Mouse (Mus musculus) megakaryocyte, adult 5-6 weeks (primary cell): Measurements from ENCODE around the gene Zfp786. TPM values are rescaled to one million over a fixed set of nuclear protein-coding genes. Genes with fewer than 3 reads are reported as not detected.
"Not testable (repeated sequence)": the region's sequence is repeated elsewhere in the genome, so short reads cannot be mapped to it uniquely, and the experiment has no call there.

ENCODE experiments used
- ATAC-seq: 2 replicates; pipeline ENCODE4 v1.8.0; 2016; ENCODE audit warnings: mild to moderate bottlenecking, inconsistent platforms; ENCODE audit not compliant: poor library complexity, severe bottlenecking
- total RNA-seq, 2 experiments: library from RNA; stranded (forward) in 1 of 2; stranded (reverse) in 1 of 2; fragments of 153-499, 151-499 nt in 1 of 2; fragments of 221-1000, 200-1000 nt in 1 of 2; gene quantifications; 2 replicates each; pipeline versions ENCODE4 v1.2.3 to v1.2.4; 2015 to 2017

Zfp786 gene
- 0.05 TPM in 1 of 2 replicates, not detected in the other for total RNA-seq (2015)
- total RNA-seq (2017), result not detected in 2 replicates

DNA sequence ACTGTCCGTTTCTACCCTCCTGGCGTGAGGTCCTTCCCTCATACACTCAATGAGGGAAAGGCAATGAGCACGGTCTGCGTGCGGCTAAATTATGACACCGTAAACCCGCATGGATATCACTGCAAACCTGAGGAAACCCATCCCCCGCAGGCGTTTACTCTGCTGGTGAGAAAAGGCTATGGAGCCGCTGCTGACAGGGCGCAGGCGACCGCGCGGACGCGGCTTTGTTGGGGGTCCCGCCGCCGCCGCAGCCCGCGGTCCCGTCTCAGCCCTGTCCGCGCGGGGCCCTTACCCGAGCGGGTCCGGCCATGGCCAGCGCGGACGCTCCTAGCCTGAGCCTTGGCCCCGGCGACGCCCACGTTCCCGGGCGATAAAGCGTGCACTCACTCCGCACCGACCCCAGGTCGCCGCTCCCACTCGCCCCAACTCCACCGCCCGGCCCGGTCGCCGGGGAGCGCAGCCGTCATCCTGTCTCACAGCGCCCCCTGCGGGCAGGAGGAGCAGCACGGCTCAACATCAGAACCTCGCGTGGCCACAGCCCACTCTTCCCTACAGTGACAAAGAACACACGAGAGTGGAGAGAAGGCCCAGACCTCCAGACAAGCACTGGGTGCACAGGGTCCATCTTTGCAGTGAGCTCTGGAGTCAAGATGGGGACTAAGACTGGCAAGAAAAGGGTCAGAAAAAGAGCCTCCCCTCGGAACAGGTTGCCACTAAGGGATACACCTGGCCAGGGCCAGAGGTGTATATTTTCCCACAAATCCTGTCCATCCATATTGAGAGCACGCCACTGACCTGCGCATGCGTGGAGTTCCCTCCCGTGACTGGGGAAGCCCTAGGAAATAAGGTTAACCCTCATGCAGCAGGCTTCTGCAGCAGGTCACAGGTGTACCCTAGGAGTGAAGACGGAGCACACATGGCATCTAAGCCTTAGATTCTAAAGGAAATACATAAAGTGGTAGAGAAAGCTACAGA is at the start of gene Zfp786:
Gene Zfp786 (minus strand): TSS at position 764 of the 975 bp plus-strand sequence.
- ATAC-seq, result peak; percentile 97

GRCm38 (mm10) chr6:47880166-47880565 is 49.5 kb upstream of the Zfp786 start:
- ATAC-seq, result no peak

DNA sequence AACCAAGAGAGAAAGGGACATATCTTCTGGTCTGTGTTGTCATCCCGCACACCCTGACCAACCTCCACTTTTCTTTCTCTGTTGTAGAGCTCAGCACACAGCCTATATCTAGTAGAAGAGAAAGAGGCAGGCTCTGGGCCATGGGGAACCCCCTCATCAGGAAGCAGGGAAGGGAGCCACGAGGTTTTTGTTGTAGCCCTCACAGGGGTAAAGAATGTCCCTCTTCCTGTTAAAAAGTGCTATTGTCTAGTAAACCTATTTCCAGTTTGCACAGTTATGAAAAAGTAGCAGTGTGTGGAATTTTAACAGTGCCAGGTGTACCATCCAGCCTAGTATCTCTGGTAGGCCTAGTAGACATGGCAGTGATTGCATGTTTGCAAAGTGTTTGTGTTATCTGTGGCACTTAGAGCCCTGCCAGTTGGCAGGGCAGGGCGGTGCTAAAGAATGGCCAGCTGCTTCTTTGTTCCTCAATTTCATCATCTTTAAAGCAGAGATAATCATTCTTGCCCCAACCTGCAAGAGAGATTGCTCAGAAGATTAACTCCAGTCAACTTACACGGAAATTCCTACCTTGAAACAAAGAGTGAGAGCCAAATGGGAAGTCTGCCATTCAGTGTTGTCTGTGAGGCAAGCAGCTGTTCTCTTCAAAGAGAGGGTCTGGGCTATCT is 48.5 kb upstream of the Zfp786 start:
- ATAC-seq, result no peak

GRCm38 (mm10) chr6:47878593-47878992 is 47.9 kb upstream of the Zfp786 start:
- ATAC-seq, result no peak

GRCm38 (mm10) chr6:47878133-47878514 is 47.5 kb upstream of the Zfp786 start:
- no peak for ATAC-seq

DNA sequence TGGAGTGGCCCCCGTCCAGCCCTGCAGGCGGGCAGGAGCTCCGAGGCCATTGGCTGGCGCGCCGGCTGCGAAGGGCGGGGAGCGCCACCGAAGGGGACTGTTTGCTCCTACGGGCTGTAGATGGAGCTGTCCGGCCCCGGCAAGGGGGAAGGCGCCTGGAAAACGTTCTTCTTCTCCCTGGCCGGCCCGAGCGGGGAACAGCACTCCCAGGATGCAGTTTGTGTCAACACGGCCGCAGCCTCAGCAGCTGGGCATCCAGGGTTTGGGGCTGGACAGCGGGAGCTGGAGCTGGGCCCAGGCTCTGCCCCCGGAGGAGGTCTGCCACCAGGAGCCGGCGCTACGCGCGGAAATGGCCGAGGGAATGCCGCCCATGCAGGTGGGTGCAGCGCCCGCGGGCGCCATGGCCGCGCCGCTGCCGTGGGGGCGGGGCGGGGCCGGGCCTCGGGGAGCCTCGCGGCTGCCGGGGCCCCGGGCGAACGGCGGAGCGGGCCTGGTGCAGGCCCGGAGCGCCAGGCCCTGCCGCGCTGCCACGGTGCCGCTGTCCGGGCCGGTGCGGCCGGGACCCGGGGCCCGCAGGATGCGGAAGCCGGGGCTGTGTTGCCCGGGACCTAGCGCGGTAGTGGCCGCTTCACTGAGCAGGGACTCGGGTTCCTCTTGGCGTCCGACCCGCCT is 46.9 kb upstream of the Zfp786 start:
- peak; percentile 96 for ATAC-seq

- ATAC-seq, result no peak
Observed at GRCm38 (mm10) chr6:47877058-47877457, 46.4 kb upstream of the Zfp786 start, which contains the start of gene Zfp282. TSS of gene Zfp282 (plus strand) at chr6:47877204.

- ATAC-seq, result no peak
Observed at GRCm38 (mm10) chr6:47872266-47872665, 41.6 kb upstream of the Zfp786 start.

DNA sequence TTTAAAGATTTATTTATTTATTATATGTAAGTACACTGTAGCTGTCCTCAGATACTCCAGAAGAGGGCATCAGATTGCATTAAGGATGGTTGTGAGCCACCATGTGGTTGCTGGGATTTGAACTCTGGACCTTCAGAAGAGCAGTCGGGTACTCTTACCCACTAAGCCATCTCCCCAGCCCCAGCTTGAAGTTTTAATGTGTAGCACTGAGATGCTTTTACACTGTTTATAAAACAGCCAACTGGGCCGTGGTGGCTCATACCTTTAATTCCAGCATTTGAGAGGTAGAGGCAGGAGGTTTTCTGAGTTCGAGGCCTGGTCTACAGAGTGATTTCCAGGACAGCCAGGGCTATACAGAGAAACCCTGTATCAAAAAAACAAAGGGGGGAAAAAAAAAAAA is 27.1 kb upstream of the Zfp786 start:
- not testable (repeated sequence) for ATAC-seq

DNA sequence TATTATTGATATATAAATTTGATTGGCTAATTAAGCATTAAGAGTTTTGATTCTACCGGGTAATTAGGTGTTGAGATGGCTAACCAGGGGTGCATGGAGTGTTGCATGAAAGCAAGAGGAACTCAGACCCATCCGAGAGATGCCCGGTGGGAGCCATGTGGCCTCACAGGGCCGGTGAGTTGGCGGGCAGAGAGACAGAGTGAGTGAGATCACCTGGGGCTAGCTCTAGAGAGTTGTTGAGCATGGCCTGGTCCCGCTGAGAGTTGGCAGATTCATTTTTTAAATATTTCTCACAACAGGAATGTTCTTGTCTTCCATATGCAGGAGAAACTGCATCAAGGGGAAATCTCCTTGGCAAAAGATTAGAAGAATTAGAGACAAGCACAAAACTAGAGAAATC is 26.6 kb upstream of the Zfp786 start:
- ATAC-seq, result no peak

DNA sequence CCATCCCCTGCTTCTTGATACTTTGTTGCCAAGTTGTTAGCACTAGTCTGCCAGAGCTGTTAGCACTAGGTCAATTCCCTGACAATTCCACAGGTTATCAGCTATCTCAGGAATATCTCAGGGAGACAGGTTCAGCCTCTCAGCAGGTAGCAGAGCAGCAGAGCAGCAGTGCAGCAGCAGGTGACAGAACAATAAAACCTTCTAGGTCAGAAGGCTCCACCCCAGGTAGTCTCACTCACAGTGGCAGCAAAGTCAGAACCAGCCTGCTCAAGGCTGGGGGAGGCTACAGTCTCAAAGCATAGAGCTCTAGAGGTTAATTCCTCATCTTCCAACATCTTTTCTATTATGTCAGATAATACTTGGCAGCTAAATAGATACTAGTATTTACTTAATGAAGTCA is 15.1 kb upstream of the Zfp786 start:
- no peak for ATAC-seq

DNA sequence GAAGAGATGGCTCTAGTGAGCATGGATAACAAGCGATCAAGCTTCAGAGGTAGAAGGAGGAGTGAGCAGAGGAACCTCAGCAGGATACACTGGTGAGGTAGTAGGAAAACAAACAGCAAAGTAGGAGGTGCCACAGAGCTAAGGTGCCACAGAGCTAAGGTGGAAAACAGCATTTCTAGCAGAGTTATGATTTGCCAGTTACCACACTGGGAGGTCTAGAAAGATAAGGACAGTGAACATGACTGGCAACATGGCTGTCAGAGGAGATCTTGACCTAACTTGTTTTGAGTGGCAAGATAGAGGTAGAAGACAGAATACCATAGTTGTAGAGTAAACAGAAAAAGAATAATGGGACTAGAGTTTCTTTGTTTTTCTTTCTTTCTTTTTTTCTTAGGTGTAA is 11.7 kb upstream of the Zfp786 start:
- ATAC-seq, result no peak

DNA sequence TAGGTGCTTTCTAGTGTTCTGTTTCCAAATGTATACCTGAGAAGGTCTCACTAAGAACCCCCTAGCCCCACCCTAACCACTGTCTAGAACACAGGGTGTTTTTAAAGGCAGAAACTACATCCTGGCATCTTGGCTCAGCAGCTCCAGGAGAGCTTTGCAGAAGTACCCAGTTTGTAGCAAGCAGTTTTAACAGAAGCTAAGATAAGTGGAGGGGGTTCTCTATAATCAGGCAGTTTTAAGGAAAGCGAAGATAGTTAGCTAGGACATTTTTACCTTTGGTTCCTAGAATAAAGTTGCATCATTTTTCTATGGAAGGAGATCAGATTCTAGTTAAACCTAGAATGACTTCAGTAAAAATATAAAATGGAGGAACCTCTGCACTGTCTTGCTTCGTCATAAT is 11.2 kb upstream of the Zfp786 start:
- ATAC-seq, result no peak

DNA sequence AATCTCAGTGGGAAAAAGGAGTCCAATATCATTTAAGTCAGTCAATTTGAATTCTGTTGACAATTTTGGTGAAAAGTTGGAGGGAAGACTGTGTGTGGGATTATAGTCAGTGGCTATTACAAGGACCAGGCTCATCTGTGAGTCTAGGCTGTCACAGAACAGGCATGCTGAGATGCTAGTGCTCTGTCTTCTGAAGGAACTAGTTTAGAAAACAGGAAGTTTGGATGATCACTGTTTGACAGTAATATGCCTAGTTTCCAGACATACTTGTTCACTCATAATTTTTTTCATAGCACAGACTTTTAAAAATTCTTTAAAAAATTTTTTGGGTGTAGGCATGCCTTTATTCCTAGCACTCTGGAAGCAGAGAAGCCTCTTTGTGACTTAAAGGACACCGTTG is 10.4 kb upstream of the Zfp786 start:
- peak; percentile 50; the same call in 1 of the 2 replicates for ATAC-seq

GRCm38 (mm10) chr6:47837630-47838029 is 7.0 kb upstream of the Zfp786 start:
- no peak for ATAC-seq

DNA sequence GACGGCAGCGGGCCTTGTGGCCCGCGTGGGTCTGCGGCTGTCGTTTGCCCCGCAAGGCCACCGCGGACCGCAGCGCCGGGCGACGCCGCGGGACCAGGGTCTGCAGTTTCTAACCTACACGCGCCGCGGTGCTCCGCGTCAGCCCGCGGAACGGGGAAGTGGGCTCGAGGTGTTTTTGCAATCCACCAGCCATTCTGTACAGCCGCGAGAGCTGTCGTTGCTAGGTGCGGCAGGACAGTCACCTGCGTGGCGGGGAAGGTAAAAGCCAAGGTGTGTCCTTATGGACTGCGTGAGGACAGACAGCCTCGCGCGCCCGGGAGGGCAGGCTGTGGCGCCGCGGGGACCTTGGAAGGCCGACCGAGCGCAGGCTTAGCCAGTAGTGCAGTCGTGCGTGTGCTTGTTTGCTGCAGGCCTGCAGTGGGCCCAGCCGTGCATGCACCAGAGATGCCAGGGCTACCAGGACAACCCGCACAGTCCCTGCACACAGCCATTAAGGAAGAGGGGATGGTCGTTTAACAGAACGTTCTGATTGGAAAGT is 5.4 kb upstream of the Zfp786 start:
- ATAC-seq, result peak; percentile 60

GRCm38 (mm10) chr6:47835482-47835983 is 4.9 kb upstream of the Zfp786 start, which contains the start of gene Zfp398:
TSS of gene Zfp398 (plus strand) at chr6:47835661.
- ATAC-seq, result peak; percentile 94

DNA sequence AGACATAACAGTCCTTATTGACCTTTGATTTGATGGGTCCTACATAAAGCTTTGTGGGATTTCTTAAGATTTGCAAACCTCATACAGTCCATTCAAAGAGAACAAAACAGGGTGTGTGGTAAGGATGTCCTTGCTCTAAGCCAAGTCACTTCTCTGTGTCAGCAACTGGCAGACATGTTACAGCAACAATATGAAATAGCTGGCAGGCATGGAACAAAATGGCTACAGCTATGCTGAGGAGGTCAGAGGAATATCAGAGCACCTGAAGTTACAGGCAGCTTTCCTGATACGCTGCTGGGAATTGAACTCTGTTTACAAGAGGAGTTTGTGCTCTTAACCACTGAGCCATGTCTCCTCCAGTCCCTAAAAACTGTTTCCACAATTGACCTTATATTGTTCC is 1.6 kb upstream of the Zfp786 start:
- no peak for ATAC-seq

- ATAC-seq, result no peak
Observed at GRCm38 (mm10) chr6:47828950-47829349, 1.7 kb downstream of the Zfp786 start.

DNA sequence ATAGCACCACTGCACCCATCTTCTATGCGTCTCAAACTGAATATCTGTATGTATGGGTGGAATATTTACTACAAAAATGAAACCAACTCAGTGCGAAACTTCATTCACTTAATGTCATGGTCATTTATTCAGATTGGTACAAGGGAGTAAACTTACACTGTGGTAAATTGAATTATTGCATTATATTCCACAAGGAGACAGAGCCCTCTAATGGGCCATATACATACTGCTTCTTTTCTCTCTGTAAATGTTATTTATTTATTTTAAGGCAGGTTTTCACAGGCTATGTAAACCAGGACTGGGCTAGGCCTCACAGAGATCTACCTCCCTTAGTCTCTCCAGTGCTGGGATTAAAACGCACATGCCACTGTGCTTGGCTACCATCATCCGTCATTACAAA is 3.2 kb downstream of the Zfp786 start:
- no peak for ATAC-seq

DNA sequence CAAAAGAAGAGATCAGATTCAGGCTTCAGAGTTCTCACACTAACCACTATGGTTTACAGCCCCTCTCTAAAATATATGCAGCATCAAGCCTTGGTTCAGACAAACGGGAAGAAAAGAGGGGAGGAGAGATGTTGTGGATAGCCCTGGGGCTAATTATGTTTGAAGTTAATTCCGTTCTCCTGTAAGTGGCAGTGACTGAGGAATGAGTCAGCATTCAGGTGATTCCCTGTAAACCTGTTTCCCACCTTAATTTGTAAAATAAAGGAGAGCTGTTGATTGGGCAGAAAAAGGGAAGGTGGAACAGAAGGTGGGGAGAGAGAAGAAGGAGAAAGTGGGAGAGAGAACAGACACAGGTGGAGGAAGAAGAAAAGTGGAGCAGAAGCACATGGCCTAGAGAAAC is 6.4 kb downstream of the Zfp786 start:
- ATAC-seq, result no peak
